Mouse (Mus musculus) heart, adult 11 months (tissue): ENCODE data around the gene Slc29a2.

Experiments used
- DNase-seq: peaks from one replicate; pipeline ENCODE4 v3.0.0; 2022

Gene Slc29a2

DNA sequence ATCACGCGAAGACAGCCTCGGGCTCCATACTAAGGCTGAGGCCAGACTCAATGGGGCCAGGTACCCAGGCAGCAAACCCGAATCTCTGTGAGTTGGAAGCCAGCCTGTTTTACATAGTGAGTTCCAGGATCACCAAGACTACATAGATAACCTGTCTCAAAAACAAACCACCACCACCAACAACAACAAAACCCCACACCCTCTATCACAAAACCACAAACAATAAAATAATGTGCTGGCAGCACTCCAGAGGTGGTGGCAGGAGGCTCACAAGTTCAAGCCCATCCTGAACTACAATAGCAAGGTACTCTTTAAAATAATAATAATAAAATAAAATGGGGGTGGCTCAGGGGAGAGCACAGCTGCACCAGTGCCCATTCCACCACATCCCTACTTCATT, 12.9 kb downstream of the Slc29a2 start:
- DNase-seq: no peak

- DNase-seq: peak; percentile 97
Observed at GRCm38 (mm10) chr19:5037678-5038571, 14.3 kb downstream of the Slc29a2 start.

- DNase-seq: peak; percentile 99
Observed at GRCm38 (mm10) chr19:5038709-5039156, 15.1 kb downstream of the Slc29a2 start, which contains the start of the genes B4gat1 and AC124502.3. Gene B4gat1 (plus strand): TSS chr19:5038826. Gene AC124502.3 (plus strand): TSS chr19:5038891.

DNA sequence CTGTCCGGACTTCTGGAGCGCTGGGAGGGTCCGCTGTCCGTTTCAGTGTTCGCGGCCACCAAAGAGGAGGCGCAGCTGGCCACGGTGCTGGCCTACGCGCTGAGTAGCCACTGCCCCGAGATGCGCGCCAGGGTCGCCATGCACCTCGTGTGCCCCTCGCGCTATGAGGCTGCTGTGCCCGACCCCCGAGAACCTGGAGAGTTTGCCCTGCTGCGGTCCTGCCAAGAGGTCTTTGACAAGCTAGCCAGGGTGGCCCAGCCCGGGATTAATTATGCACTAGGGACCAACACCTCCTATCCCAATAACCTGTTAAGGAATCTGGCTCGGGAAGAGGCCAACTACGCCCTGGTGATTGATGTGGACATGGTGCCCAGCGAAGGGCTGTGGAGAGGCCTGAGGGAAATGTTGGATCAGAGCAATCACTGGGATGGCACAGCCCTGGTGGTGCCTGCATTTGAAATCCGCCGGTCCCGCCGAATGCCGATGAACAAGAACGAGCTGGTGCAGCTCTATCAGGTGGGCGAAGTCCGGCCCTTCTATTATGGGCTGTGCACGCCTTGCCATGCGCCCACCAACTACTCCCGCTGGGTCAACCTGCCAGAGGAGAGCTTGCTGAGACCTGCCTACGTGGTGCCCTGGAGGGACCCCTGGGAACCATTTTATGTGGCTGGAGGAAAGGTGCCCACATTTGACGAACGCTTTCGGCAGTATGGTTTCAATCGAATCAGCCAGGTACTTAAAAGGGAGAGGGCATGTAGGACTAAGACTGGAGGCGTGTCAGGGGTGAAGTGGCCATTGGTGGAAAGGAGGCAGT, 15.8 kb downstream of the Slc29a2 start:
- peak; percentile 95 for DNase-seq

GRCm38 (mm10) chr19:5040862-5041523, 17.3 kb downstream of the Slc29a2 start, which contains the start of gene Brms1:
Gene Brms1 (plus strand): TSS chr19:5041354.
- DNase-seq: peak; percentile 99

DNA sequence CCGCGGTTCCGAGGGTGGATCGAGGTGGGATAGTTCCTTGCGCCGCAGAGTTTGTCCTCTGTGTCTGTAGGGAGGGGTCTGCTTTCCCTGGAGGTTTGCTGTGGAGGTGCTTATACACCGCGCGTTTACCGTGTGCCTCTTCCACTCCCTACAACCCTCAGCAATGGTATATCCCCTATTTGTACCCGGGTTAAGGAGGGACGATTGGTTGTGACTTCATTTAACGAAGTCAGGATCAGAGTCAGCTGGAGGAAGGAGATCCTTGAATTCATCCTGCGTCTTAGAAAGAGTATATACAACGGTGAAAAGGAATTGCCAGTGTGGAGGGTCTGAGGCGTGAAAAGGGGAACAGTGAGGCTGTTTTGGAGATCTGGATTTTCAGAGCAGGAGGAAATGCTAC, 17.9 kb downstream of the Slc29a2 start:
- DNase-seq: no peak

DNA sequence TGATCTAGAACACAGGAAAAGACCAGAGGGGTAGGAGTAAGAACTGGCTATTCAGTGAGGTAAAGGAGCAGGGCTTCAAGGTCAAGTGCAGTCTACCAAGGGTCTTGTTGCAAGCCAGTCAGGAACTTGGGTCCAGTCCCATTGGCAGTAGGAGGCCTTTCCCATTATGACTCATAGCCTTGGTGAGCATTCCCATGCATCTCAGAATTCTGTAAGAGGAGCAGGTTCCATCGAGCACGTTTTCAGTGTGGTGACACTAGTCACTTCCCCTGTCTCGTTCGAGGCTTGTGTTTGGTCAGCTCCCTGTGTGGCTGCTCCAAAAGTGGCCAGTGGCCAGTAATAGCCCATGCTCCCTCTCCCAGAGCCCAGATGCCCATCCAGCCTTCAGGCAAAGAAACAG, 21.9 kb downstream of the Slc29a2 start:
- DNase-seq: no peak

GRCm38 (mm10) chr19:5048138-5049056, 24.7 kb downstream of the Slc29a2 start:
- peak; percentile 92 for DNase-seq

- peak; percentile 90 for DNase-seq
Observed at GRCm38 (mm10) chr19:5049325-5049724, 25.7 kb downstream of the Slc29a2 start.

DNA sequence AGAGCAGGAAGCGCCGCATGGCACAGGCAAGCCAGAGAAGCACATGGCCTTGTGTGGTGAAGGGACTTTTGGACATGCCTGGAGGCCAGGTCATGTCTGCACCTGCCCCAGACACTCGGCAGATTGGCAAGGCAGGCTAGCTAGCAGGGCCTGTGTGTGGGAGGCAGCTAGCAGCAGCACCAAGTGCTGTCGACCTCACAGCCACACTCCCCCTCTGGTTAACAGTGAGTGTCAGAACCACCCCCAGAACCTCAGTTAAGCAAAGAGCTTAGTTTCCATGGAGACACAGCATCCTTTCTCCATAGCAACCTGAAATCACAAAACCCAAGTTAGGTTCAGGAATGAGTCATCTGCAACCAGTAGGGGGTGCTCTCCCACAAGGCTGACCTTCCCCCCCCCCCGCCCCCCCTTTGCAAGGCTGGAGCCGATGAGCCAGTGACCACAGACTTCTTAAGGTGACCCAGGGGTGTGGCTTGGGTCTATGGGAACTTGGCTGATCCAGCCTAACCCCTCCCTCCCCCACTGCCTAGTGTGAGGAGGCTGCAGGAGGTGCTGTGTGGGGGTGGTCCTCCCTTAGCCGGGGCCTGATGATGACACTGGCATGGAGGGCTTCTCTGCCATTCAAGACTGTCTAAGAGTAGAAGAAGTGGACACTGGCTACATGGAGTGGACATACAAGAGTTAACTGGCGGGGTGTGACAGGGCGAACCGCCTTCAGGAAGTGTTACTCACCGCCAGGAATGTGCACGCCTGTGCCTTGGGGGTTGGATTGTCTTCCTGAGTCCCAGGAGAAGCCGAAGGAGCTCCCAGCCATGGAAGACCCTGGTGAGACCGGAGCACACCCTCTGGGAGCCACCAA, 26.6 kb downstream of the Slc29a2 start, which contains the start of gene Rin1:
TSS of gene Rin1 (plus strand) at position 435 of the 859 bp plus-strand sequence.
- peak; percentile 98 for DNase-seq

DNA sequence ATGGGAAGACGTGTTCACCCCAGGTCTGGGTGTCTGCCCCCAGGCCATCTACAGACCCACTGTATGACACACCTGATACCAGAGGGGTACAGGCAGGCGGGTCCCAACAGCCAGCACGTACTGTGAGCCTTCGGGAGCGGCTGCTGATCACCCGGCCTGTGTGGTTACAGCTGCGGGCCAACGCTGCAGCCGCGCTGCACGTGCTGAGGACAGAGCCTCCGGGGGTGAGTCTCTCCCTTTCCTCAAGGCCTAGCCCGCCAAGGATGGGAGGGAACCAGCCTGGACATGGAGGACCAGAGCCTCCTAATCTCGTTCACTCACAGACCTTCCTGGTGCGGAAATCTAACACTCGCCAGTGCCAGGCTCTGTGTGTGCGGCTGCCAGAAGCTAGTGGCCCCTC, 27.4 kb downstream of the Slc29a2 start:
- peak; percentile 93 for DNase-seq

DNA sequence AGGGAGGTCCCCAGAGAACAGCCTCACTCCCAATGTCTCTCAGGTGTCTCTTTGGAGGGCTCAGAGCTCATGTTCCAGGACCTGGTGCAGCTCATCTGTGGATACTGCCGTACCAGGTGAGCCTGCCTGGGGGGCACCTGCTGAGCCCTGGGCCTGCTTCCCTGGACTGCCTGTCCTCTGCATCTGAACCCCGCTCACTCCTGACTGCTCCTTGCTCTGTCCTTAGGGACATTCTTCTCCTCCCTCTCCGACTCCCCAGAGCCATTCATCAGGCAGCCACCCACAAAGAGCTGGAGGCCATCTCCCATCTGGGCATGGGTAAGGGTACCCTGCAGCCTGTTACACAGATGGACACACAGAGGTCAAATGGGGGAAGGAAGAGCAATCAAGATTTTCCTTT, 27.9 kb downstream of the Slc29a2 start:
- peak; percentile 90 for DNase-seq

DNA sequence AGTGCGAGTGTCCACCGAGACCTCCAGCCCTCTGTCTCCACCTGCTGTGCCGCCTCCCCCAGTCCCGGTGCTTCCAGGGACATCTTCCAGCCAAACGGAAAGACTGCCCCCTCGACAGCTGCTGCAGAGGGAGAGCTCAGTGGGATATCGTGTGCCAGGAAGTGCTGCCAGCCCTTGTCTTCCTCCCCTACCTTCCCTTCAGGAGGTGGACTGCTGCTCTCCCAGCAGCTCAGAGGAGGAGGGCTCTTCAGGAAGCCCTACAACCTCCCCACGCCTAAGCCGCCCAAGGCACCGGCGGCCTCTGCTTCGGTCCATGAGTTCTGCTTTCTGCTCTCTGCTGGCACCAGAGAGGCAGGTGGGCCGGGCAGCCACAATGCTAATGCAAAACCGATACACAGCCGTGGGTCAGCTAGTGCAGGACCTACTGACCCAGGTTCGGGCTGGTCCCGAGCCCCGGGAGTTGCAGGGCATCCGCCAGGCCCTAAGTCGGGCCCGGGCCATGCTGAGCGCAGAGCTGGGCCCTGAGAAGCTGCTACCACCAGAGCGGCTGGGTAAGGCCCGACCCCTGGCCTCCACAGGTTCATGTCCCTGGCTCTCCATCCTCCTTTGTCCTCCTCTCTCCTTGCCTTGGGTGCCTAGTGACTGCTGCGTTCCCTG, 28.6 kb downstream of the Slc29a2 start:
- DNase-seq: no peak

DNA sequence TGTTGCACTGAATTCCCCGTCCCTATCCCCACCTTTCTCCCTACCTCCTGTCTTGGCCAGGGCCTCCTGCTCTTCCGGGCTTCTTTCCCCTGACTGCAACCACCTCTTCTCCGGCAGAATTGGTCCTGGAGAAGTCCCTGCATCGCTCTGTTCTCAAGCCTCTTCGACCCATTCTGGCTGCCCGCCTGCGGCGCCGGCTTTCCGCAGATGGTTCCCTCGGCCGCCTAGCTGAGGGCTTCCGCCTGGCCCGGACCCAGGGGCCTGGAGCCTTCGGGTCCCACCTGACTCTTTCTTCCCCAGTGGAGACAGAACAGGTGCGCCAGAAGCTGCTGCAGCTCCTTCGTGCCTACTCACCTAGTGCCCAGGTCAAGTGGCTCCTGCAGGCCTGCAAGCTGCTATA, 29.2 kb downstream of the Slc29a2 start:
- no peak for DNase-seq

DNA sequence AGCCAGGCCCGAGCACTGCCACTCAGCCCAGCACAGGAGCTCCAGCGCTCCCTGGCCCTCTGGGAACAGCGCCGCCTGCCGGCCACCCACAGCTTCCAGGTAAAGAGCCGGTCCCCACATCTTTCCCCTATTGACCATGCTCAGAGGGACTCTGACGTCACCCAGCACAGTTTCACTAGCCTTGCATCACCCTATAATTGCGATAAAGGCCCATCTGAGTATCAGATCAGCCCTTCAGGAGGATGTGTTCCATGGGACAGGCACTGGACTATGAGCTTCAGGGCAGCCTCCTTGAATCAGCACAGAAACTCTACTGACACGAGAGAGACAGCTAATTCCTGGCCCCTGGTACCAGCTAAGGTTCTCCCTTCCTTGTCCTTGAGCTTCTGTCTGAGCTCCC, 30.2 kb downstream of the Slc29a2 start:
- DNase-seq: peak; percentile 90

GRCm38 (mm10) chr19:5056251-5056650, 32.6 kb downstream of the Slc29a2 start:
- DNase-seq: peak; percentile 93

DNA sequence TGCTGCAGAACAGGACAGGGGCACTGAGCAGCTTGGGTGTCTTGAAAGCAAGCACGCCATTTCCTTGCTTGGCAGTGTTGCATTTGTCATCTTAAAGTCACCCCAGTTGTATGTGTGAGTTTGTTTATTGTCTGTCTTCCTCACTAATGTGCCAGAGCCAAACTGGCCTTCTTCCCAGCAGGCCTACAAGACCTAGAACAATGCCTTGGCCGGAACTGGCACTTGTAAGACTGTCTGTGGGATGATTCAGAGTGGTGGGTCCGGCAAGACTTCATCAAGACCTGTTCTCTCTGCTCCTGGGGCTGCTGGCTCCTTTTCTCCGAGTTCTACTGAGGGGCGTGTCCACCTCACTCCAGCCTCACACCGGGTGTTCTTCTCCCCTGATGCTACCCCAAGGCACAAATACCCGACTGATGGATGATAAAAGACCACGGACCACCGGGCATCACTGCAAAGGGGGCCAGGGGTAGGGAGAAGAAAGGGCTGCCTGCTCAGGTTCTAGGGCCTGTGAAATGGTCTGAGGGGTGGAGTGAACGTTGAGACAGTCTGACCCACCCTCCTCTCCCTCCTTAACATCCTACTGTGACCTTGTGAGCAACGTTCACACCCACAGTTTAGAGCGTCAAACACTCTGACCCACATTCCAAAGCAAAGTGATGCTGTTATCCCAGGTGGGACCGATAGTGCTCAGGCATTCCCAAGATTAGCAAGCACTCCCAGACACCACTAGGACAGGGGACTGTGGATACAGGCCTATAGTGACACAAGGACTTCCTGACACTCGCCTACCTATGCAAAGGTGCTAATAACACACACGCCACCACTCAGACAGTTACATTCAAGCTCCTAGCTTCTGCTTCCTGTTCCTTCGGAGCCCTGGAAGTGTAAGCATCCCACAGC, 34.5 kb downstream of the Slc29a2 start:
- peak; percentile 88 for DNase-seq

DNA sequence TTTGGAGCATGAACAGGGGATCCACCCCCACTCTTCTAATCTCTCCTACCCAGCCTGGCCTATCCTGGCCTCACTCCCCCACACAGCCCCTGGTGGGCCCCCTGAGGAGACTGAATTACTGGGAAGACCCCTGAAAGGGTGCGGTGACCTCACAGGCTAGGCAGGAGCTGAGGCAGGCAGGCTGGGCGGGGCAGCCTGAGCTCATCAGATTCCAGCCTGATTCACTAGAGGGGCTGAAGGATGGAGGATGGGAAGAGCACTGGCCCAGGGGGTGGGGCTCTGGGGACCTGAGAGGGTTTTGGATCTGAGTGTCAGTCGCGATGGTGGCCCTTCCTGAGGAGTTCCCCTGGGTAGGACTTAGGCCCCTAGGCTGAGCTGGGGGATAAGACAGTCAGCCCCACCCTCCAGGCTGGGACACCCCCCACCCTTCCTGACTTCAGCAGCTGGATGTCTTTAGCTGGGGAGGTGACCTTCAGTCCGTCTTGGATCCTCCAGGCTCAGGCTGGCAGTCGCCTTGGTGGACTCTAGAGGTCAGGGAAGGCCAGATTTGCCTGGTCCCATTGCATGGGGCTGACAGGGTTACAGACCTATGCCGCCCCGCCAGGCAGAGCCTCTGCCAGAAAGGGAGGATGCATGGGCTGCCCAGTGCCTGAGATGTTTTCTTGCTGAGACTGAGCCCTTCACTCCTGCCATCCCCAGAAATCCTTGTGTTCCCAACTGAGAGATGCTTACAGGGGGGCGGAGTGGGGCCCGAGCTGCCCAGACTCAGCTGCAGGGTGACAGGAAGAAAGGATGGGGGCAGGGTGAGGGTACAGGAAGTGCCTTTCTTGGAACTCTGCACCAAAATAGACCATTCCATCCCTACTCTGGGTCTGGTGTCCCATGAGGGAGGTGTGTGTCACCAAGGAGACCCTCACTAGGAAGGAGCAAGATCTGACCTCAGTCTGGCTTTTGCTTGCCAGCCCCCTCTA, 35.4 kb downstream of the Slc29a2 start:
- DNase-seq: peak; percentile 95
